Mouse (Mus musculus) embryonic stem cell, embryonic (primary cell): ENCODE data around the gene Krtcap2.

Experiments
- CTCF ChIA-PET, 4 experiments: fragments of 300-600 bp in 2 of 4; fragments of 350-600 bp in 2 of 4; sonication (Branson Sonifier 250); formaldehyde crosslinking; loops; one replicate each; lab custom pipeline; 2022; ENCODE audit warnings: inconsistent platforms in 2 of 4; lab: Charles Lee
- POLR2A ChIA-PET, 4 experiments: fragments of 300-600 bp in 2 of 4; fragments of 350-600 bp in 2 of 4; sonication (Branson Sonifier 250); formaldehyde crosslinking; loops; one replicate each; lab custom pipeline; 2022; ENCODE audit warnings: antibody characterized with exemption in 4 of 4, inconsistent platforms in 1 of 4; lab: Charles Lee

Krtcap2 gene

GRCm38 (mm10) chr3:89294195-89294594 lies 48.4 kb downstream of the Krtcap2 start:
- CTCF ChIA-PET = interaction anchor here in 3 of 4 experiments (0.6 to 1.2 kb wide), 3 partner anchors 10 to 178 kb away, joined by 3 to 4 read pairs (median 4); no protein-coding TSS in a partner anchor

GRCm38 (mm10) chr3:89295685-89296230 lies 50.0 kb downstream of the Krtcap2 start:
- ChIA-PET POLR2A (interaction anchor here in 3 of 4 experiments (0.5 to 1.9 kb wide), 9 partner anchors 9 to 1313 kb away, joined by 3 to 6 read pairs (median 3); partner anchors contain the start of genes Efna1 (in 1 of the 3) and Fdps (in 1 of the 3)), CTCF (interaction anchor here in 2 of 4 experiments (0.6 to 0.7 kb wide), 4 partner anchors 13 to 260 kb away, joined by 3 to 7 read pairs (median 4); no protein-coding TSS in a partner anchor)

More at GRCm38 (mm10) chr3:89294195-89294594, 48.4 kb downstream of the Krtcap2 start:
- POLR2A ChIA-PET = interaction anchor here in 2 of 4 experiments (0.6 to 1.6 kb wide), 2 partner anchors 11 to 509 kb away, joined by 4 read pairs; no protein-coding TSS in a partner anchor

- POLR2A ChIA-PET = interaction anchor here in 1 of 4 experiments (1.0 to 1.9 kb wide), 5 partner anchors 9 to 81 kb away, joined by 3 to 5 read pairs (median 4); partner anchors contain the start of gene Efna1
Measured at GRCm38 (mm10) chr3:89296761-89297396, 51.1 kb downstream of the Krtcap2 start.

GRCm38 (mm10) chr3:89298908-89299307 lies 53.1 kb downstream of the Krtcap2 start:
- ChIA-PET POLR2A (interaction anchor here in 2 of 4 experiments (0.7 to 2.6 kb wide), 15 partner anchors 9 to 160 kb away, joined by 3 to 13 read pairs (median 3); partner anchors contain the start of genes Adam15 (in 1 of the 2), Efna1 (in 1 of the 2) and Slc50a1 (in 1 of the 2)), CTCF (interaction anchor here in 3 of 4 experiments (0.6 to 3.3 kb wide), 18 partner anchors 9 to 183 kb away, joined by 3 to 15 read pairs (median 4); partner anchors contain the start of gene Efna1 (in 1 of the 3))

More at GRCm38 (mm10) chr3:89296761-89297396, 51.1 kb downstream of the Krtcap2 start:
- CTCF ChIA-PET = interaction anchor here in 1 of 4 experiments (1.0 kb wide), 1 partner anchor 11 kb away, joined by 3 read pairs; no protein-coding TSS in a partner anchor

GRCm38 (mm10) chr3:89299499-89299898 lies 53.7 kb downstream of the Krtcap2 start:
- ChIA-PET POLR2A (interaction anchor here in 2 of 4 experiments (0.7 to 2.6 kb wide), 15 partner anchors 9 to 161 kb away, joined by 3 to 13 read pairs (median 3); partner anchors contain the start of genes Adam15 (in 1 of the 2), Efna1 (in 1 of the 2) and Slc50a1 (in 1 of the 2)), CTCF (interaction anchor here in 3 of 4 experiments (0.7 to 3.3 kb wide), 20 partner anchors 9 to 215 kb away, joined by 3 to 15 read pairs (median 4); partner anchors contain the start of genes Efna1 (in 1 of the 3) and Krtcap2 (in 1 of the 3))
